Mouse (Mus musculus): ENCODE measurements around the gene Oat. TPM values are rescaled to one million over a fixed set of nuclear protein-coding genes. Genes with fewer than 3 reads are reported as not detected.
A peak's percentile ranks its signal among the peaks of the same experiment; 100 is the strongest.

The Oat gene
- polyA plus RNA-seq (2012; rRNA removed), result 48.3 and 51.4 TPM in 2 replicates

GRCm38 (mm10) chr7:132576116-132576650 lies at the start of gene Oat:
Oat (minus strand) TSS chr7:132576398.
- H3K4me1 ChIP-seq (replicated peaks; ENCODE audit: control insufficient read depth, insufficient read depth, low read length), result peaks cover 5% of the 10 kb centered on the region; the same call in 1 of the 2 replicates
- H3K27me3 ChIP-seq (ENCODE audit: control insufficient read depth, insufficient read depth, low read length), result no peaks in the 10 kb centered on the region
- under 1% methylated on average over 49 of the region's 49 CpGs for WGBS
- H3K4me3 ChIP-seq (ENCODE audit: control insufficient read depth, insufficient read depth, low read length), result peak within 1 kb of the TSS; percentile 88
- no peaks in the 10 kb centered on the region for H3K36me3 ChIP-seq (ENCODE audit: control insufficient read depth, insufficient read depth, low read length)
- H3K27ac ChIP-seq (ENCODE audit: control insufficient read depth, insufficient read depth, low read length), result peak within 1 kb of the TSS; percentile 57; the same call in 1 of the 2 replicates
- TF ChIP-seq POLR2A (IDR thresholded peaks at IDR 0.05; ENCODE audit: control insufficient read depth, extremely low read depth, insufficient read depth, low read length, poor library complexity) (peak; percentile 80), CTCF (IDR thresholded peaks at IDR 0.05; ENCODE audit: borderline replicate concordance, control insufficient read depth, extremely low read depth, insufficient read depth, low read length, poor library complexity) (peak; percentile 59; the same call in 1 of the 2 replicates)
- peak; percentile 96 for DNase-seq

DNA sequence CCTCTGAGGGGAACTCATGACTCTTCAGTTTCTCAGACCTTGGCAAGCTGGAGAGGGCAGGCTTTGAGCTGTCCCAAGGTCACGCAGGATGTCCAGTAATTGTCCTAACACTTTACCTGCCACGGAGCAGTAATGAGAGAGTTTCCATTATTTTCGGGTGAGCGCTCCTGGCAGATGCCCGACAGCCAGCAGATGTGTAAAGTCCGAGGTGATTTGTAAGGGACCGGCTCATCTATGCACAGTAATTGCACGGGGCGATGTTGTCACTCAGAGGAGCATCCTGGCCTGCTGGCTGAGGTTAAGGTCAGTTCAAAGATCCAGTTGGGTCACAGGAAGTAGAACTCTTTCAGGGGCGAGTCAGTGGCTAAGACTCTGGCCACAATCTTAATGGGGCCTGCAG lies 48.0 kb upstream of the Oat start:
- no peaks in the 10 kb centered on the region for H3K27me3 ChIP-seq (ENCODE audit: control insufficient read depth, insufficient read depth, low read length)

GRCm38 (mm10) chr7:132619975-132620918 lies 44.0 kb upstream of the Oat start:
- H3K4me3 ChIP-seq (ENCODE audit: control insufficient read depth, insufficient read depth, low read length), result no peak overlapping the region
- no peak for TF ChIP-seq POLR2A (IDR thresholded peaks at IDR 0.05; ENCODE audit: control insufficient read depth, extremely low read depth, insufficient read depth, low read length, poor library complexity)
- TF ChIP-seq CTCF (IDR thresholded peaks at IDR 0.05; ENCODE audit: borderline replicate concordance, control insufficient read depth, extremely low read depth, insufficient read depth, low read length, poor library complexity), result no peak
- WGBS, result 86% methylated on average over 15 of the region's 15 CpGs
- 0 out of 2 replicates have a peak, but pooled peaks cover 3% of the 10 kb centered on the region for H3K4me1 ChIP-seq (replicated peaks; ENCODE audit: control insufficient read depth, insufficient read depth, low read length)
- no peaks in the 10 kb centered on the region for H3K36me3 ChIP-seq (ENCODE audit: control insufficient read depth, insufficient read depth, low read length)
- H3K27ac ChIP-seq (ENCODE audit: control insufficient read depth, insufficient read depth, low read length), result no peak overlapping the region
- H3K27me3 ChIP-seq (ENCODE audit: control insufficient read depth, insufficient read depth, low read length), result no peaks in the 10 kb centered on the region
- no peak for DNase-seq

More for the DNA sequence above, 48.0 kb upstream of the Oat start:
- Histone ChIP-seq H3K4me1 (replicated peaks; ENCODE audit: control insufficient read depth, insufficient read depth, low read length) (no peaks in the 10 kb centered on the region), H3K4me3 (ENCODE audit: control insufficient read depth, insufficient read depth, low read length) (no peak overlapping the region), H3K36me3 (ENCODE audit: control insufficient read depth, insufficient read depth, low read length) (no peaks in the 10 kb centered on the region), H3K27ac (ENCODE audit: control insufficient read depth, insufficient read depth, low read length) (no peak overlapping the region)
- TF ChIP-seq CTCF (IDR thresholded peaks at IDR 0.05; ENCODE audit: borderline replicate concordance, control insufficient read depth, extremely low read depth, insufficient read depth, low read length, poor library complexity) (no peak), POLR2A (IDR thresholded peaks at IDR 0.05; ENCODE audit: control insufficient read depth, extremely low read depth, insufficient read depth, low read length, poor library complexity) (no peak)
- DNase-seq, result no peak
- 91% methylated on average over 10 of the region's 10 CpGs for WGBS

- H3K36me3 ChIP-seq (ENCODE audit: control insufficient read depth, insufficient read depth, low read length), result no peaks in the 10 kb centered on the region
- no peaks in the 10 kb centered on the region for H3K27me3 ChIP-seq (ENCODE audit: control insufficient read depth, insufficient read depth, low read length)
- TF ChIP-seq POLR2A (IDR thresholded peaks at IDR 0.05; ENCODE audit: control insufficient read depth, extremely low read depth, insufficient read depth, low read length, poor library complexity) (no peak), CTCF (IDR thresholded peaks at IDR 0.05; ENCODE audit: borderline replicate concordance, control insufficient read depth, extremely low read depth, insufficient read depth, low read length, poor library complexity) (no peak)
- DNase-seq, result no peak
- H3K4me3 ChIP-seq (ENCODE audit: control insufficient read depth, insufficient read depth, low read length), result no peak overlapping the region
- 97% methylated on average over 8 of the region's 8 CpGs for whole genome bisulfite sequencing
- H3K4me1 ChIP-seq (replicated peaks; ENCODE audit: control insufficient read depth, insufficient read depth, low read length), result 0 out of 2 replicates have a peak, but pooled peaks cover 3% of the 10 kb centered on the region
- H3K27ac ChIP-seq (ENCODE audit: control insufficient read depth, insufficient read depth, low read length), result no peak overlapping the region
These were observed 43.4 kb upstream of the Oat start for GRCm38 (mm10) chr7:132619549-132619948.

- H3K4me3 ChIP-seq (ENCODE audit: control insufficient read depth, insufficient read depth, low read length), result no peak overlapping the region
- TF ChIP-seq CTCF (IDR thresholded peaks at IDR 0.05; ENCODE audit: borderline replicate concordance, control insufficient read depth, extremely low read depth, insufficient read depth, low read length, poor library complexity), result no peak
- TF ChIP-seq POLR2A (IDR thresholded peaks at IDR 0.05; ENCODE audit: control insufficient read depth, extremely low read depth, insufficient read depth, low read length, poor library complexity), result no peak
- 95% methylated on average over 5 of the region's 5 CpGs for WGBS
- H3K4me1 ChIP-seq (replicated peaks; ENCODE audit: control insufficient read depth, insufficient read depth, low read length), result 0 out of 2 replicates have a peak, but pooled peaks cover 3% of the 10 kb centered on the region
- H3K27ac ChIP-seq (ENCODE audit: control insufficient read depth, insufficient read depth, low read length), result no peak overlapping the region
- H3K27me3 ChIP-seq (ENCODE audit: control insufficient read depth, insufficient read depth, low read length), result no peaks in the 10 kb centered on the region
- no peak for DNase-seq
- no peaks in the 10 kb centered on the region for H3K36me3 ChIP-seq (ENCODE audit: control insufficient read depth, insufficient read depth, low read length)
These were observed 40.9 kb upstream of the Oat start for GRCm38 (mm10) chr7:132617021-132617564.

DNA sequence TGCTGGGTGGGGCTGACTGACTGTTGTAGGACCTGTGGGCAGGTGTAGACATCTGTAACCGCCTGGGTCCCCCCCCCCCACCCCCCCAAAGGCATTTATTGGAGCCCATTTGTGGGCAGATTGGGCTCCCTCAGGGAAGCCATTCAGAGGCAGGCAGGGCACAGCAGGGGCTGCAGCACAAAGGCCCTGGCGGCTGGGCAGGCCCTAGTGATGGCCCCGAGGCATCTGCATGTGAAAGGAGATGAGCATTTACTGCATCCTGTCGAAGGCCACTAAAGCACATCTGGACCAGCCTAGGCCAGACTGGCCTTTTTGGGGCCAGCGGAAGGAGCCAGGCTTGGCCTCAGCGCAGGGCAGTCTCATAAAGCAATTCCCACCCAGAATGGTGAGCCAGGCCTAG lies 40.2 kb upstream of the Oat start:
- no peak for TF ChIP-seq POLR2A (IDR thresholded peaks at IDR 0.05; ENCODE audit: control insufficient read depth, extremely low read depth, insufficient read depth, low read length, poor library complexity)
- no peak for TF ChIP-seq CTCF (IDR thresholded peaks at IDR 0.05; ENCODE audit: borderline replicate concordance, control insufficient read depth, extremely low read depth, insufficient read depth, low read length, poor library complexity)
- WGBS, result 97% methylated on average over 6 of the region's 6 CpGs

More for the DNA sequence above, 40.2 kb upstream of the Oat start:
- Histone ChIP-seq H3K4me3 (ENCODE audit: control insufficient read depth, insufficient read depth, low read length) (no peak overlapping the region), H3K27me3 (ENCODE audit: control insufficient read depth, insufficient read depth, low read length) (no peaks in the 10 kb centered on the region), H3K36me3 (ENCODE audit: control insufficient read depth, insufficient read depth, low read length) (no peaks in the 10 kb centered on the region), H3K27ac (ENCODE audit: control insufficient read depth, insufficient read depth, low read length) (no peak overlapping the region), H3K4me1 (replicated peaks; ENCODE audit: control insufficient read depth, insufficient read depth, low read length) (0 out of 2 replicates have a peak, but pooled peaks cover 3% of the 10 kb centered on the region)
- DNase-seq, result no peak

Data from thymus, adult 2 months (tissue).